21 mouse cellular contexts compared by ENCODE assay signal in genomic region chr6:72937430-72937829, GRCm38 (mm10). TPM values are rescaled to one million over a fixed set of nuclear protein-coding genes. Genes with fewer than 3 reads are reported as not detected.
DNase-seq lines count a peak whose midpoint lies in the region; ATAC-seq lines count a peak whose summit lies in the region.
"Had no signal": no experiment of that assay in that cellular context is flagged by ENCODE, and none has a peak within 500 bp of the region (broad histone marks: within the 10 kb centered on the region; RNA-seq: fewer than 3 reads in every experiment).

No protein-coding gene starts in this region.

- H3K27ac ChIP-seq in macrophage, result peak overlapping the region; percentile 5
- H3K27ac ChIP-seq: embryonic facial prominence, embryonic 15.5 days; forebrain, embryonic 12.5 days; heart, embryonic 10.5 days; hindbrain, embryonic 15.5 days; liver, embryonic 15.5 days; midbrain, embryonic 13.5 days had no signal

- no peaks in the 10 kb centered on the region for H3K79me2 ChIP-seq in macrophage (ENCODE audit: inconsistent target)

- no peaks in the 10 kb centered on the region for H3K36me3 ChIP-seq in macrophage (ENCODE audit: inconsistent target)
- H3K36me3 ChIP-seq in splenic B cell, adult 2 months (ENCODE audit: control insufficient read depth, insufficient read depth, low read length, poor library complexity, severe bottlenecking), result no peaks in the 10 kb centered on the region
- H3K36me3 ChIP-seq: embryonic facial prominence, embryonic 15.5 days; forebrain, embryonic 12.5 days; heart, embryonic 10.5 days; hindbrain, embryonic 15.5 days; liver, embryonic 15.5 days; midbrain, embryonic 13.5 days had no signal

- 49% methylated on average over 3 of the region's 3 CpGs for WGBS in macrophage (ENCODE audit: missing documents)

- DNase-seq in thymus, postnatal 14 days, result peak; percentile 25
- no peak for DNase-seq in thymus, adult 18-20 months
- peak; percentile 54 for DNase-seq in T-cell, adult 2 months (ENCODE audit: low spot score)
- peak; percentile 33 for DNase-seq in splenic B cell, adult 2 months (ENCODE audit: low read depth, low spot score)
- DNase-seq in cerebellum, adult 18-20 months, result no peak
- DNase-seq in frontal cortex, adult 2 months (ENCODE audit: extremely low spot score in 1 of 2, low spot score in 1 of 2), result no peak
- DNase-seq: adrenal gland, postnatal 25 days; cerebellum, adult 9-10 months; embryo, embryonic 11 days; gastrocnemius, postnatal 14 days; kidney, postnatal 10 days; retina, postnatal 1 day had no signal

- ATAC-seq in erythroblast, adult 5-6 weeks (replicated peaks; ENCODE audit: low FRiP score, poor library complexity, severe bottlenecking), result no peak
- ATAC-seq: intestine, postnatal 0 days; midbrain, embryonic 13.5 days had no signal

- H3K4me3 ChIP-seq in macrophage (ENCODE audit: inconsistent target), result no peak overlapping the region
- H3K4me3 ChIP-seq: embryonic facial prominence, embryonic 15.5 days; forebrain, embryonic 12.5 days; heart, embryonic 10.5 days; hindbrain, embryonic 15.5 days; liver, embryonic 15.5 days; midbrain, embryonic 13.5 days had no signal

- no peaks in the 10 kb centered on the region for H3K27me3 ChIP-seq in splenic B cell, adult 2 months (ENCODE audit: control insufficient read depth, insufficient read depth, low read length, poor library complexity, severe bottlenecking)
- H3K27me3 ChIP-seq: embryonic facial prominence, embryonic 15.5 days; forebrain, embryonic 12.5 days; hindbrain, embryonic 15.5 days; liver, embryonic 15.5 days; midbrain, embryonic 13.5 days had no signal

RNA-seq across cellular contexts. Expression of gene Tmsb10, which starts 21.1 kb away (rescaled TPM):
- 100 to 1,000 TPM in 5 of 26 experiments, 10 to 100 TPM in 21; 25.9 to 371 (median 55.7) TPM for total RNA-seq in macrophage (2018; cell fraction: chromatin; rRNA removed)
- total RNA-seq in macrophage (2018; cell fraction: cytosol; rRNA removed), result 1,000 to 10,000 TPM in 24 of 26 experiments, 100 to 1,000 TPM in 2; 980 to 3,153 (median 1,603) TPM
- 100 to 1,000 TPM in 25 of 26 experiments, 10 to 100 TPM in 1; 81.9 to 542 (median 303) TPM for total RNA-seq in macrophage (2018; cell fraction: nucleus; rRNA removed)
- 1,065 to 2,086 TPM (median 1,228 TPM) in 3 replicates for polyA plus RNA-seq in macrophage (2018)
- total RNA-seq in erythroblast, adult 5-6 weeks (2015; ENCODE audit: low replicate concordance), result 232 and 262 TPM in 2 replicates
- total RNA-seq in erythroblast, adult 5-6 weeks (2017; ENCODE audit: low replicate concordance), result 123 and 173 TPM in 2 replicates
- polyA plus RNA-seq in frontal cortex, adult 2 months (2012; rRNA removed), result 603 and 636 TPM in 2 replicates

RNA-seq across cellular contexts. Expression of gene Kcmf1, which starts 37.7 kb away (rescaled TPM):
- 100 to 1,000 TPM in 2 of 26 experiments, 10 to 100 TPM in 24; 45.9 to 114 (median 67.6) TPM for total RNA-seq in macrophage (2018; cell fraction: chromatin; rRNA removed)
- 10 to 100 TPM; 46.6 to 90.4 (median 62.1) TPM for total RNA-seq in macrophage (2018; cell fraction: cytosol; rRNA removed)
- 10 to 100 TPM; 40.7 to 79.7 (median 64.2) TPM for total RNA-seq in macrophage (2018; cell fraction: nucleus; rRNA removed)
- 43.9 to 55.0 TPM (median 51.8 TPM) in 3 replicates for polyA plus RNA-seq in macrophage (2018)
- 11.9 and 18.6 TPM in 2 replicates for total RNA-seq in erythroblast, adult 5-6 weeks (2015; ENCODE audit: low replicate concordance)
- total RNA-seq in erythroblast, adult 5-6 weeks (2017; ENCODE audit: low replicate concordance), result 36.5 and 36.7 TPM in 2 replicates
- 73.0 and 89.1 TPM in 2 replicates for polyA plus RNA-seq in frontal cortex, adult 2 months (2012; rRNA removed)

Comparison
In these comparisons a context has a peak if more than half of its experiments do, and no peak if none do; other contexts are left out.
1. DNase-seq: peak in thymus, postnatal 14 days (single experiment), T-cell, adult 2 months (single experiment) and splenic B cell, adult 2 months (single experiment); none in thymus, adult 18-20 months (0 of 2), cerebellum, adult 18-20 months (0 of 2) and frontal cortex, adult 2 months (0 of 2).